Mouse (Mus musculus) left cerebral cortex, postnatal 36 days (tissue): ENCODE measurements around the gene Tank. TPM values are rescaled to one million over a fixed set of nuclear protein-coding genes. Genes with fewer than 3 reads are reported as not detected.

Experiments used
- DNase-seq, 2 experiments: peaks; one replicate each; pipeline ENCODE4 v3.0.0; 2021 to 2022; ENCODE audit warnings: low spot score in 2 of 2, mixed read lengths in 1 of 2
- intact Hi-C: fragments of 180-260 bp; cut with DNase I; formaldehyde crosslinking; loops from one replicate; pipeline ENCODE4 v1.15.1; 2025
- total RNA-seq, 2 experiments: library from RNA; stranded (reverse); gene quantifications; 2 replicates each; pipeline ENCODE4 v1.2.3; 2021

The Tank gene
- total RNA-seq, 2 experiments from 2014 or later = 30.6 to 37.7 TPM

DNA sequence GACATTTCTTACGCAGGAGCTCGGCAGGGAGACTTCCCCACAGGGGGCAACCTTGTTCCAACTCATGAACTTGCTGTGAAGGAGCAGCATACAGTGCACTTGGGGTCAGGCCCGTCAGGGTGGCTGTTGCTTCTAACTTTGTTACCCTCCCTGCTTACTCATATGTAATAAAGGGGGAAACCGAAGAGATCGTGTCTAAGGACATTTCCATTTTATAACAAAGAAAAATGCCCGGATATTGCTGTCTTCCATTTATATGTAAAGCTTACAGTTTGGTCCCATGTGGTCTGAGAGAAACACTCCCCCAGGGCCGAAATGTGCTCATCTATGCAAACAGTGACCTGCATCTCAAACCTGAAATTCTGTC lies 706 bp upstream of the Tank start:
- DNase-seq = no peak
- intact Hi-C loops = no loop called here

DNA sequence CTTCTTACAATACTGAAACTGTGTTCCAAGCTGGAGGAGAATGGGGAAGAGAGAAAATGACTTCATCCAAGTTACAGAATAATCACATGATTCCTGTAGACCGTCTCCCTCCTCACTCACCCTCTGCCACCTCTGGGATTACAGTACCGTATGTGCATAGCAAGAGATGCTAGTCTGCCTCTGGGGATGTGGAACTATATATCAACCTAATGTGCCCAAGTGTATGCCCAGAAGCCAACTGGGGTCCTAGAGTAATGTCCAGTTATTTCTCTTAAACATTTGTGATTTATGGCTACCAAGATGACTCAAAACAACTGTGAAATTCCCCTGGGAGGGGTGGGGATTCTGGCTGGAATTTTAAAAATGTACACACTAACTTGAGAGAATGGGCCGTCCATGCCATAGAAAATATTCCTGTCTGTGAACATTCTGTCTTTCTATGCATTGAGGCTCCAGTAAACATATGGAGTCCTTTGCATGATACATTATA lies 1.2 kb downstream of the Tank start:
- no peak for DNase-seq
- intact Hi-C loops = no loop called here

DNA sequence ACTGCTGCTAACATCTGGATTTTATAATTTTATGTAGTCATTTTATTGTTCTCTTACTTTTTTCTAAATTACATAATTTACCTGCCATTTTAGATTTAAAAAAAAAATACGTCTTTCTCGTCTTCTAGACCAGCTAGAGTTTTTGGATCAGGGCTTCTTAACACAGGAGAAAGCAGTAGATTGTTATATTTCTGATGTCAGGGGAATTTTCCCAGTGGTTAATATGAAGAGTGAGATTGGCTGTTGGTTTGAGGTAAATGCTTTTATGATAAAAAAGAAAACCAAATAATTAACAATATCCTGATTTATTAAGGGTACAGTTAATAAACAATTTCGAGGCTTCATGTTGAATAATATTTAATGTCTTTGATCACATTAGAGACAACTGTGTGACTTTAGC lies 1.7 kb downstream of the Tank start:
- intact Hi-C loops = no loop called here
- DNase-seq = no peak

DNA sequence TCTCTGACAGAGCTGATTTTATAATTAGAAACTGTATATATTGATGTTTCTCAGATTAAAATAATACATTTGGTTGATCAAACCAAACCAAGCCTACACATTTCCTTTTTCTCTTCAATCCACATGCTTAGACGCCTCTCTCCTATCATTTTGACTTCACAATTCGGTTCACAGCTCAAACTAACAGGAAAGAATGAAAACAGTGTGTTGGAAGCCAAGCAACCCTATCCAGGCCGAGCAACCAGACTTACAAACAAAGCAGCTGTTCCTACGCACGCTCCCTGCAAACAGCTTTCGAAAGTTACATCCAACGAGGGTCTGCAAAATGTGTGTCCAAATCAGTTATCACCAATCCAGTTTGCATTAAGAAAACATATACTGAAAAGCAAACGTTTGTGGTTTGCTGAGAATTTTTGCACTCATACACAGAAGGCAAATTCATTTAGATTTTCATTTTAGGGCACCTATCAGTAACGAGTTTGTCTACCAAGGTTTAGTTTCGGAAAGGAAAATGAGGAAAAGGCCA lies 2.2 kb downstream of the Tank start:
- intact Hi-C loops = no loop called here
- no peak for DNase-seq

DNA sequence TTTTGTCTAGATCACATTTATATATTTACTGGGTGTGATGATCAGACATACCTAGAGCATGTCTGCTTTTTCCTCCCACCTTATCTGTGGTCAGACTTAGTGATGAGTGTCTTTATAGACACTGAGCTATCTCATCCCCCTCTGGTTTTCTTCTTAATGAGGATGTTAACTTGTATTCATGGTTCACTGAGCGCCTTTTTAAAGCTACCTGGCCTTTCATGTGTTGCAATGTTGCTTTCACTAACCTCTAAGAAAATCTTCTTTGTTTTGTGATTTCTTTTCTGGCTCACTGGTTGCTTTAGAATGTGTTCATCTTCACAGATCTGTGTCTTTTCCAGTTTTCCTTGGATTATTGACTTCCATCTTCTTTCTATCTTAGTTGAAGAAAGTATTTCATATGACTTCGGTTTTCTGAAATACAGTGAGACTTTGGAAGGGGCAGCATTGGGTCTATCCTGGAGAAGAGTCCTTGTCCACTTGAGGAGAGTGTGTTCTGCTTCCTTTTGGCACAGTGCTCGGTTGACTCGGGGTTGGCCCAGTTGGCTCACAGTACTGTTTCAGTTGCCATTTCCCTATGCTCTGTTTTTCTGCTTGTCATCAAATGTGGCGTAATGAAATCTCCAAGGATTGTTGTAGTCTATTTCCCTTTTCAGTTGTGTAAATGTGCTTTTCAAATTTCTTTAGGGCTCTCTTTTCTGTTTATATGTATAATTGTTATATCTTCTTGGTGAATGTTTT lies 4.4 kb downstream of the Tank start:
- intact Hi-C loops = no loop called here
- DNase-seq = no peak

DNA sequence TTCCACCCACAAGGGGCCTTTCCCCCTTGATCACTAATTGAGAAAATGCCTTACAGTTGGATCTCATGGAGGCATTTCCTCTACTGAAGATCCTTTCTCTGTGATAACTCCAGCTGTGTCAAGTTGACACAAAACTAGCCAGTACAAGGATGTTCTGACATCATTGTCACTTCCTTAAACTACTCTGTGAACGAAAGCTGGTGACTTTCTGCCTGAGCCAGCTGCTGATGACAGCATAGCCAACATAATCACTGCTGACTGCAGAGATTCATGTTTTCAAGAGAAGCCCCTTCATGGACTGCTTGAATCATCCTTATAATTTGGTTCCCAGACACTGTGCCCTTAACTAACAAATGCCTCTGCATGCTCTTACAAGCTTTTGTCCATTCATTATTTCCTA lies 7.1 kb downstream of the Tank start:
- no peak for DNase-seq

DNA sequence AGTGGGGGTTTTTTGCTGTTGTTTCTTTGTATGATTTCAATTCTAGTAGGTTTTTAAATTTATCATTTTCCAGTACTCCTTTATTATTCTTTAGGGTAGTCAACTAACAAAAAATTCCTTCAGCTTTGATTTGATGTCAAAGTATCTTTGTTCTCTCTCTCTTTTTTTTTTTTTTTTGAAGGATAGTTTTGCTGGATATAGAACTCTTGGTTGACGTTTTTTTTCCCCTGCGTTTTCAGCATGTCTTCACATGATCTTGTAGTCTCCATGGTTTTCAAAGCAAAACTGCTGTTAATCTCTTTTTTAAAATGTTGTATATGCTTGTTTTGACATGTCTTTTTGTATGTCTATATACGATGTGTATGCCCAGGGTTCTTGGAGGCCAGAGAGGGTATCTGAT lies 7.8 kb downstream of the Tank start:
- DNase-seq = no peak
- intact Hi-C loops = no loop called here

More for the DNA sequence above, 7.1 kb downstream of the Tank start:
- intact Hi-C loops = no loop called here

DNA sequence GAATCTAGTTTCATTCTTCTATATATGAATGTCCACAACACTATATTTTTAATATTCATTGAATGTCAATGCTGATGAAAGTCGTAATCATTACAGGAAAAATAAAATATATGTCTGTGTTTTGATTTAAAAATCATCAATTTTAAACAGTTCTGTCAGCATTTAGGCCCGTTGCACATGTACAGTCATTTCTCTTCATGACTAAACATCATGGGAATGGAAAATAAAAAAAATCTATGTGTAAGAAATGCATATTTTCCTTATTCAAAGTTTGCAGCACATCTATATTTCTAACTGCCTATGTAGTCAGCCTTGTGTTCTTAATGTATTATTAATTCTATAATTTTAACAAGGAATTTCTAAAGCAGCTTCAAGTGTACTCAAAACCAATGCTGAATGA lies 12.4 kb downstream of the Tank start:
- DNase-seq = no peak
- intact Hi-C loops = loop anchor here (5.0 kb wide), 1 partner anchor 122 kb away; the partner anchor contains the start of gene Psmd14

DNA sequence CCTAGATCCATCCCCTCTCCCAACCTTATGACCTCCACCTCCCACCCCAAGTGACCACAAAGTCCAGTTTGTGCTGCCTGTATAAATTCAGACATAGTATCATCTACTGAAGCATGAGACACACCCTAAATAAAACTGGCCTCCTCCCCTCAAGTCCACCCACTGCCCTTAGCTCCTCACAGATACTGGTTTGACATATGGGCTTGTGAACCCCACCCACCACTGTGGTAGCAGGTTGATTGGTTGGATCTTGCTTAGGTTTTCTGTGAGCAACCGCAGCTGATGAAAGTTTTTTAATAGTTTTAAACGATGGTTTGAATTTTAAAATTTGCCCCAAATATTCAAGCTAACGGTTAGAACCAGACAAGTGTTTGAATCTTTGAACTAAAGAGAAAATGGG lies 13.7 kb downstream of the Tank start:
- no peak for DNase-seq
- intact Hi-C loops = loop anchor here (5.0 kb wide), 1 partner anchor 120 kb away; the partner anchor contains the start of gene Psmd14

DNA sequence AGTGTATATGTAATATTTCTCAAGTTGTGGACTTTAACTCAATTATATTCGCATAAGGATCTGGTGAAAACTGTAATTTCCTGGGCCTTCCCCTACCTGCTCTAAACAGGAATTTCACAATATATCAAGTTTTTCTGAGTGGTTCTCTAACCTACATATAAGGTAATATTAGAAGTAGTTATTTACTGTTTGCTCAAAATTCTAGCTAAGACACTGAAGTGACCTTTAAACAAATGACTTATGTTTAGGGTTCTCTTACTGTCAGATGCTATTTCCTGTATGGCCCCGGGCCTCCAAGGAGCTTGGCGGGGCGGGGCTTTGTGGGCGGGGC lies 14.3 kb downstream of the Tank start:
- intact Hi-C loops = loop anchor here (5.0 kb wide), 1 partner anchor 120 kb away; the partner anchor contains the start of gene Psmd14
- DNase-seq = no peak

DNA sequence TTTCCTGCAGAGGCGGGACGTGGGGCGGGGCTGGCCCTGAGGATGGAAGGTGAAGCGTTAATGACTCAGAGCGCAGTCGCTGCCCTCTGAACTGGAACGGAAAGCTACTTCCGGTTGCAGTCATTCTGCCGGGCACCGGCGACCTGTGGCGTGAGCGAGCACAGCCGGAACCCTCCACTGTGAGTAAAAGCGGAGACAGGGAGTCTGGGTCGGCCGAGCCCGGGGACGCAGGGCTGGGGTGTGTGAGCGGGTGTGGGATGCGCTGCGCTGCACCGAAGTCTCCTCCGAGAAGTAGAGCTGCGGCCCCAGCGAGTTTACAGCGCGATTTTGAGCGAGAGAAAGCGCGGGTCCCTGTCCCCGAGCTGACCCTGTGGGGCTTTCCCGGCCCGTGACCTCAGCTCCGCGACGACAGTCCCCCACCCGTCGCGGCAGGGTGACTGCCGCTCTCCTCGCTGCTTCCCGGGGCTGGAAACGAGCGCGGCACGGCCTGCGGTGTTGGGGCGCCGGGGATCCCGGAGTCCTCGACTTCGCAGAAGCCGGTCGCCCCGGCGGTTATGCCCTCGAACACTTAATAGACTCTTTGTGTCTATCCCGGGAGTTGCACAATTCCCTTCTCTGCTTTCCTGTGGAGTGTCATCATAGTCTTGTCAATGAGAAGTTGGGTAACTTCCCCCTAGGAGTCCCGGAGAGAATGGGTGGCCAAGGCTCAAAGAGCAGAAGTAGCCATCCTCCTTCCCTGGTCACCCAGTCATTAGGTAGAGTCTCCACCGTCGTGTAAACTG lies 14.8 kb downstream of the Tank start:
- DNase-seq = peak; percentile 81 to 82
- intact Hi-C loops = loop anchor here (5.0 kb wide), 1 partner anchor 119 kb away; the partner anchor contains the start of gene Psmd14

DNA sequence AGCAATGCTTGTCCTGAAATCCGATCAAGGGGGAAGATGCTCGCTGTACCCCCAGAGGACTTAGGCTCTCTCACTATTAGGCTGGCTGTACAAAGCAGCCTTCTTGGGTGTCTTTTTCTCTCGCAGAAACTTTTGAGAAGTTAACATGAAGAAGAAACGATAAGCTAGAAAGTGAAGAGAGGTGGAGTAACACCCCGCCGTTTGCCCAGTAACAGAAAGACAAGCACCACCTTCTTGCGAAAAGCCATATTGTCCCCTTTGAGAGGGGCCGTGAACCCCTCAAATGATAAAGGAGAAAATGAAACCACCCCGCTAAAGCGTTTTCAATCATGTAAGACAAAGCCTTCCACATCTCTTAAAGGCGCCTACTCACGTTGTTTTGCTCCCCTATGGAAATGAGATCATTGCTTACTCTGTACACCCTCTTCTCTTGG lies 15.5 kb downstream of the Tank start:
- intact Hi-C loops = loop anchor here (5.0 kb wide), 1 partner anchor 118 kb away; the partner anchor contains the start of gene Psmd14
- DNase-seq = no peak

DNA sequence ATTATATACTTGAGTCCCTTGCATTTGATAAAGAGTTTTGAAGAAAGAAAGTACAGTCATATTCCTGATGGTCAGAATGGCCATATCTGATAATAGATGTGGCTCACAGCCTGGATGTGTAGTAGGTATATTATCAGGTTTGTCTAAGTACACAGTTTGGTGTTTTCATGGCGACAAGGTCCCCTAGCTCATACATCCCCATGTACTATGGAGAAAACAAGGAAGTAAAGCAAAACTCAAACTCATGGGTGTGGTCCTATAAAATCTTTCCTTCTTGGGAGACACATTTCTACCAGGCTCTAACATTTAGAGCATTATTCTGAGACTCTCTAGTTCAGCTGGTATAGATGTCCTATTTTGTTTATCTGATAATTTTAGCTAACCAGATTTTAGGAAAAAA lies 21.3 kb downstream of the Tank start:
- intact Hi-C loops = no loop called here
- DNase-seq = no peak

DNA sequence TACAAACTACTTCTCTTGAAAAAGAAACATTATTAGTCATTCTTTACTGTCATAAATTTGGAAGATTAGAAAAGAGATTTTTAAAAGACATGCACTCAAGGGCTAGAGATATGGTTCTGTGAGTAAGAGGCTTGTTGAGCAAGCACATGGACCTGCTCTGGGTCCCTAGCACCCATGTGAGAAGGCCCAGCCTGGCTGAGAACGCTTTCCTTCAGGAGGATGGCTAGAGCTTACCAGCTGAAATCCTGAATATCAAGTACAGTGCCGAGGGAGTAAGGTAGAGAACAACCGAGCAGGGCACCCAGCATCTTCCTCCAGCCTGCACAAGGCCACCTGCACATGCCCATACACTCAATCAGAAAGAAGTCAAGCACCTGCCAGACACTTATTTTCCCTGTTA lies 25.1 kb downstream of the Tank start:
- intact Hi-C loops = no loop called here

DNA sequence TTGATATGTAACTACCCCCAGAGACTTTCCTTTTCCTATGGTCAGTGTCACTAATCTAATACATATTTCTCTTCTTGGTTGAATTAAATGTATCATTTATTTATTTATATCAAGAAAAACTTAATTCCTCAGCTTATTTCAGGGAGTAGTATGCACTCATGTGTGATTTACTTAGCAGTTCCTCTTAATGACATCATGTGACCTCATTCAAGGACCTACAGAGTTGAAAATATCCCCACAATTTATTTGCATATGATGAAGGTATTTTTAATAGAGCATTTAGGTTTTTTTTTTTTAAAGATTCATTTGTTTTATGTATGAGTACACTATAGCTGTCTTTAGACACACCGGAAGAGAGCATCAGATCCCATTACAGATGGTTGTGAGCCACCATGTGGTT lies 28.6 kb downstream of the Tank start:
- no peak for DNase-seq
- intact Hi-C loops = no loop called here

More for the DNA sequence above, 25.1 kb downstream of the Tank start:
- no peak for DNase-seq

DNA sequence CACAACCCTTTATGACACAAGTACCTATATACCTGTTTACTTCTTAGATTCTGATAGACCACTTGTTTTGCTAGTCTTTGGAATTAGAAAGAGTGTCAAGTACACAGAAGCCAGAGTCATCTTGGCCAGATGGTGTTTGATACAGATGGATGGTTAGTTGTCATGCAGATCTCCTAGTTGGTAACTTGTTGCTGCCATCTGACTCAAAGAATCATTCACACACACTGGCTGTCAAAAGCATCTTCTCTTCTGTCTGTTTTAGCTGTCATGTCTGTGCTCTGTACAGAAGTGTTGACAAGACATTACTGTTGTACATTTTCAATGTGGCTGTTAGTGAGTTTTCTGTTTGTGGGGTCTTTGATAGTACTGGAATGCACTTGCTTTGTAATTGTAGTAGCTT lies 45.6 kb downstream of the Tank start:
- DNase-seq = no peak
- intact Hi-C loops = no loop called here

DNA sequence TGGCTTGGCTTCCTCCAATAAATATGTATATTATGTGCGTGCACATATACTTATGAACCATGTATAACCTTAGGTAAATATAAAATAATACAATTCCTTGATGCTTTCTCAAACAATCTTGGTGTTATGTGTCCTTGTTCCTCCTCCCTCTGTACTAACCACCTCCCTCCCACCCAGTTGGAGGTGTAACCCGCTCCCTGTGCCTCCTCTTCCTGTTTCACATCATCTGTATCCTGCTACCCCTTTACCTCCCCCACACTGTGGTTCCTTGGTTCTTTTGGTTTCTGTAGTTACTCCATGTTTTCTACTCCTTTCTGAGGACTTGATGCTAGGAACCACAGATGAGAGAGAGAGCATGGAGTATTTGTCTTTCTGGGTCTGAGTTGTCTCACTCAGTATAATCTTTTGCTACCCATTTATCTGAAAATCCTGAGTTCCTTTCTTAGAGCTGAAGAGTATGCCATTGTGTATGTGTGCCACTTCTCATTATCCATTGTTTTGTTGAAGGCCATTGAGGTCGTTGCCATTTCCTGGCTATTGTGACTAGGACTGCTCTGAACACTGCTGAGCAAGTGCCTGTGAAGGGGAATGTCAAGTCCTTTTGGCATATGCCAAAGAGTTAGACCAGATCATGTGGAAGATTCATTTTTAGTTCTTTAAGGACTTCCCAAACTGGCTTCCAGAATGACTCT lies 52.6 kb downstream of the Tank start:
- intact Hi-C loops = no loop called here

DNA sequence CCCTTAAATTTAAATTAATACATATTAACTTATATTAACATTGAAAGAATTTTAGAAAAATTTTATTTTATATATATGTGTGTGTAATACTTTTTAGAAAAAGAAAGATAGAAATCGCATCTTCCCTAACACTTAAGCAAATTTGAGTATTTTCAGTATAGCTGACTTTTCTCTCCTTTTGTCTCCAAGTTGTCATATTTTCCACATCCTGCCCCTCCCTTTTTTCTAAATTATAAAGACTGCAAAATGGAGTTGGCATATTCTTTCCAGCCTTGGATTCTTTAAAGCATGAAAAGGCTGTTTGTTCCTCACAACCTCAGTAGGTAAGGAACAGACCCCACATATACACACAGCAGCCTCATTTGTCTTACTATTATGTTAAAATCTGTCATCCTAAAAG lies 56.7 kb downstream of the Tank start:
- intact Hi-C loops = no loop called here
- no peak for DNase-seq

More for the DNA sequence above, 52.6 kb downstream of the Tank start:
- no peak for DNase-seq

DNA sequence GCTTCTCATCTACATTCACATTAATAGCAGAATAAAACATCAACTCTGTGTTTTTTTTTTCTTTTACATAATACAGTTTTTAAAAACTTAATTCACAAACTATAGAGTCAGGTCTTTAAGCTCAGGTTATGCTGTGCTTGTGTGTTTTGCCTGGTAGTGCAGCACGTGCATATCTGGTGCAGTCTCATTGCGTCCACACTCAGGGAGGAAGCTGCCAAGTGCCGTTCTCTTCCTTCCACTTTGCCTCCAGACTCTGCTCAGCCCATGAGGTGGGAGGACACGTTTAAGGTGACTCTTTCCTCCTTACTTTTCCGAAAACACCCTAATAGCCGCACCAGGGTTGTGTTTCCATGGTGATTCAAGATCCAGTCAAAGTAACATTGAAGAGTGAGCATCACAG lies 59.8 kb downstream of the Tank start:
- intact Hi-C loops = no loop called here

More for the DNA sequence above, 59.8 kb downstream of the Tank start:
- no peak for DNase-seq
